Comparison of ENCODE assay signal across 36 mouse cellular contexts in genomic region chr15:91200833-91201232, GRCm38 (mm10). TPM values are rescaled to one million over a fixed set of nuclear protein-coding genes. Genes with fewer than 3 reads are reported as not detected.
"Had no signal": no experiment of that assay in that cellular context is flagged by ENCODE, and none has a peak within 500 bp of the region (broad histone marks: within the 10 kb centered on the region; RNA-seq: fewer than 3 reads in every experiment).

No protein-coding gene starts in this region.

- DNase-seq: cerebellum, adult 2 months; cerebellum, adult 8-10 months; cerebellum, adult 9-10 months; cerebellum, adult 9-11 months; cerebellum, postnatal 10 days; cerebellum, postnatal 14 days; cerebellum, postnatal 25 days; cerebellum, postnatal 36 days; embryo, embryonic 11 days; forebrain, postnatal 0 days; gastrocnemius, adult 2 months; gastrocnemius, postnatal 10 days; gastrocnemius, postnatal 14 days; gastrocnemius, postnatal 25 days; gastrocnemius, postnatal 36 days; heart, adult 11 months; heart, adult 18-20 months; heart, adult 2 months had no signal

- ATAC-seq: forebrain, embryonic 13.5 days; forebrain, embryonic 14.5 days; forebrain, embryonic 15.5 days; forebrain, embryonic 16.5 days; forebrain, postnatal 0 days had no signal

- H3K4me1 ChIP-seq: embryonic facial prominence, embryonic 10.5 days; embryonic facial prominence, embryonic 12.5 days; embryonic facial prominence, embryonic 13.5 days; embryonic facial prominence, embryonic 15.5 days; forebrain, embryonic 12.5 days; forebrain, embryonic 13.5 days; forebrain, embryonic 15.5 days had no signal

- H3K9ac ChIP-seq: embryonic facial prominence, embryonic 12.5 days; embryonic facial prominence, embryonic 13.5 days; embryonic facial prominence, embryonic 15.5 days; forebrain, embryonic 12.5 days; forebrain, embryonic 13.5 days; forebrain, embryonic 15.5 days; forebrain, postnatal 0 days had no signal

- H3K4me2 ChIP-seq: embryonic facial prominence, embryonic 12.5 days; embryonic facial prominence, embryonic 13.5 days; embryonic facial prominence, embryonic 15.5 days; forebrain, embryonic 12.5 days; forebrain, embryonic 13.5 days; forebrain, embryonic 15.5 days had no signal

- H3K9me3 ChIP-seq: embryonic facial prominence, embryonic 10.5 days; embryonic facial prominence, embryonic 12.5 days; embryonic facial prominence, embryonic 13.5 days; embryonic facial prominence, embryonic 15.5 days; forebrain, embryonic 10.5 days; forebrain, embryonic 12.5 days; forebrain, embryonic 13.5 days; forebrain, embryonic 15.5 days had no signal

- H3K27me3 ChIP-seq: embryonic facial prominence, embryonic 12.5 days; embryonic facial prominence, embryonic 13.5 days; embryonic facial prominence, embryonic 15.5 days; forebrain, embryonic 12.5 days; forebrain, embryonic 13.5 days; forebrain, embryonic 15.5 days had no signal

- H3K4me3 ChIP-seq: embryonic facial prominence, embryonic 10.5 days; embryonic facial prominence, embryonic 12.5 days; embryonic facial prominence, embryonic 13.5 days; embryonic facial prominence, embryonic 15.5 days; erythroblast, embryonic 14.5 days; forebrain, embryonic 10.5 days; forebrain, embryonic 12.5 days; forebrain, embryonic 13.5 days; forebrain, embryonic 15.5 days; gastrocnemius, adult 2 months; heart, adult 2 months had no signal

- H3K36me3 ChIP-seq: embryonic facial prominence, embryonic 10.5 days; embryonic facial prominence, embryonic 12.5 days; embryonic facial prominence, embryonic 13.5 days; embryonic facial prominence, embryonic 15.5 days; forebrain, embryonic 10.5 days; forebrain, embryonic 12.5 days; forebrain, embryonic 15.5 days had no signal

- H3K27ac ChIP-seq: embryonic facial prominence, embryonic 10.5 days; embryonic facial prominence, embryonic 12.5 days; embryonic facial prominence, embryonic 13.5 days; embryonic facial prominence, embryonic 15.5 days; forebrain, embryonic 10.5 days; forebrain, embryonic 12.5 days; forebrain, embryonic 13.5 days; forebrain, embryonic 15.5 days; gastrocnemius, adult 2 months; heart, adult 2 months had no signal

RNA-seq across cellular contexts. Expression of gene CN725425, which starts 1.5 kb away (rescaled TPM):
- total RNA-seq: common myeloid progenitor, adult 5-6 weeks; forebrain, postnatal 0 days; gastrocnemius, adult 18-20 months; gastrocnemius, adult 2 months; gastrocnemius, postnatal 25 days; gastrocnemius, postnatal 36 days; gastrocnemius, postnatal 4 days; granulocyte monocyte progenitor cell, adult 5-6 weeks had no signal
- polyA plus RNA-seq: embryonic facial prominence, embryonic 10.5 days; embryonic facial prominence, embryonic 11.5 days; embryonic facial prominence, embryonic 12.5 days; embryonic facial prominence, embryonic 13.5 days; embryonic facial prominence, embryonic 14.5 days; embryonic facial prominence, embryonic 15.5 days; erythroblast, embryonic 14.5 days; forebrain, embryonic 10.5 days; forebrain, embryonic 12.5 days; forebrain, embryonic 13.5 days; forebrain, embryonic 14.5 days; forebrain, embryonic 15.5 days; forebrain, embryonic 16.5 days; gonadal fat pad, adult 2 months had no signal

RNA-seq across cellular contexts. Expression of gene Abcd2, which starts 9.2 kb away (rescaled TPM):
- polyA plus RNA-seq: erythroblast, embryonic 14.5 days had no signal
